Mouse (Mus musculus): ENCODE measurements around the gene Smtn.

DNA sequence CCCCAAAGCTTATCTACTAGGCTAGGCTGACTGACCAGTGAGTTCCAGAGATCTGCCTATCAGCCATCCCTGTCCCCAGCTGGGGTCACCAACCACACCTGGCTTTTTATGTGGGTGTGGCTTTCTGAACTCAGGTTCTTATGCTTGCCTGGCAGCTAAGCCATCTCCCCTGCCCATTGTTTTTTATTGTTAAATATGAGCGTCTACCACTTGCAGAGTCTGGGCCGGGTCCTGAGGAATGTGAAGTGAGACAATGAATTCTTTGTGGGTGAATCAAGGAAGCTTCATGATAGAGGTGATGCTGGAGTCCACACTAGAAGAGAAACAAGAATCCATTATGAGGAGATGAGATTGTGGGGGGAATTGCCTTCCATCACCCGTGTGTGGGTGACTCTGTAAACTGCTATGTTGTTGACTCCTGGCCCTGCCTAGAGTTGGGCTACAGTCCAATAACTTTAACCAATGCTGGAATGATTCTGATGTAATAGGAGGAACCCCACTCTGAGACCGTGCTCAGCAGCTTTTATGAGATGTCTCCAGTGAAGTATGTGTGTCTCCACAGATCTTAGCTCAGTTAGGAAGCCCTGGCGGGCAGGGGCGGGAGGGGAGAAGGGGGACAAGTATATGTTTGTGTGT is 45.7 kb upstream of the Smtn start:
- no peak for TF ChIP-seq CTCF (IDR thresholded peaks at IDR 0.05; ENCODE audit: low read depth, low read length)
- no peak for TF ChIP-seq TAL1 (conservative IDR thresholded peaks at IDR 0.05; ENCODE audit: low read depth, low read length)
- TF ChIP-seq GATA1 (IDR thresholded peaks at IDR 0.05; ENCODE audit: borderline replicate concordance, low read length) = no peak
- no peak for TF ChIP-seq POLR2AphosphoS5 (IDR thresholded peaks at IDR 0.05; ENCODE audit: insufficient replicate concordance, low read depth, low read length)
